Mouse (Mus musculus) bone marrow macrophage, adult 2 months (primary cell): Measurements from ENCODE around the gene Ttc28.

Experiments
- CTCF ChIP-seq: IDR thresholded peaks from 2 replicates; pipeline ENCODE4 v1.5.1; 2012; ENCODE audit warnings: low read depth, mild to moderate bottlenecking, low read length, moderate library complexity
- POLR2A ChIP-seq: IDR thresholded peaks from 2 replicates; pipeline ENCODE4 v1.6.1; 2012; ENCODE audit warnings: mild to moderate bottlenecking, low read depth, low read length, borderline replicate concordance

- TF ChIP-seq POLR2A (no peak), CTCF (no peak)
Observed at GRCm38 (mm10) chr5:111315061-111315460, 435.5 kb downstream of the Ttc28 start.
